Mouse (Mus musculus) adrenal gland, postnatal 36 days (tissue): ENCODE data around the gene Raver2. TPM values are rescaled to one million over a fixed set of nuclear protein-coding genes. Genes with fewer than 3 reads are reported as not detected.

ENCODE experiments used
- DNase-seq, 2 experiments: peaks; one replicate each; pipeline ENCODE4 v3.0.0; 2021; ENCODE audit warnings: mixed read lengths in 1 of 2
- total RNA-seq, 2 experiments: library from RNA; stranded (reverse); gene quantifications; 2 replicates each; pipeline ENCODE4 v1.2.3; 2021

Gene Raver2
- total RNA-seq, 2 experiments from 2014 or later = 3.3 to 4.3 TPM

GRCm38 (mm10) chr4:101107122-101107521 is 38.3 kb downstream of the Raver2 start:
- no peak for DNase-seq

- DNase-seq = no peak
These were observed 52.2 kb downstream of the Raver2 start for GRCm38 (mm10) chr4:101121002-101121401.

GRCm38 (mm10) chr4:101135013-101135412 is 66.2 kb downstream of the Raver2 start:
- DNase-seq = no peak

- DNase-seq = no peak
These were observed 67.1 kb downstream of the Raver2 start for GRCm38 (mm10) chr4:101135909-101136308.

GRCm38 (mm10) chr4:101137975-101138374 is 69.2 kb downstream of the Raver2 start:
- DNase-seq = no peak

GRCm38 (mm10) chr4:101141768-101142167 is 73.0 kb downstream of the Raver2 start:
- no peak for DNase-seq

- DNase-seq = no peak
These were observed 75.1 kb downstream of the Raver2 start for GRCm38 (mm10) chr4:101143901-101144300.

- DNase-seq = no peak
These were observed 75.6 kb downstream of the Raver2 start for GRCm38 (mm10) chr4:101144361-101144760.

GRCm38 (mm10) chr4:101144790-101145189 is 76.0 kb downstream of the Raver2 start:
- DNase-seq = no peak

- peak; percentile 55 to 66 for DNase-seq
These were observed 77.4 kb downstream of the Raver2 start for GRCm38 (mm10) chr4:101146047-101146745.

GRCm38 (mm10) chr4:101146891-101147655 is 78.3 kb downstream of the Raver2 start:
- DNase-seq = peak in 1 of 2 experiments; percentile 3

- DNase-seq = peak; percentile 67 to 68
These were observed 86.8 kb downstream of the Raver2 start for GRCm38 (mm10) chr4:101155541-101155940.

GRCm38 (mm10) chr4:101157476-101157875 is 88.7 kb downstream of the Raver2 start:
- no peak for DNase-seq

- DNase-seq = no peak
These were observed 89.5 kb downstream of the Raver2 start for GRCm38 (mm10) chr4:101158282-101158681.

- no peak for DNase-seq
These were observed 90.5 kb downstream of the Raver2 start for GRCm38 (mm10) chr4:101159191-101159764.

- peak in 1 of 2 experiments; percentile 30 for DNase-seq
These were observed 92.0 kb downstream of the Raver2 start for GRCm38 (mm10) chr4:101160821-101161220.

GRCm38 (mm10) chr4:101164189-101164588 is 95.4 kb downstream of the Raver2 start:
- no peak for DNase-seq

GRCm38 (mm10) chr4:101164673-101165072 is 95.9 kb downstream of the Raver2 start:
- no peak for DNase-seq

GRCm38 (mm10) chr4:101165776-101166175 is 97.0 kb downstream of the Raver2 start:
- peak; percentile 41 for DNase-seq

- no peak for DNase-seq
These were observed 99.0 kb downstream of the Raver2 start for GRCm38 (mm10) chr4:101167777-101168176.

- DNase-seq = peak in 1 of 2 experiments; percentile 61
These were observed 99.5 kb downstream of the Raver2 start for GRCm38 (mm10) chr4:101168189-101168778.

GRCm38 (mm10) chr4:101172738-101173137 is 104.0 kb downstream of the Raver2 start:
- DNase-seq = no peak
